Mouse (Mus musculus): ENCODE measurements around the gene Arhgef19.

Arhgef19 gene

DNA sequence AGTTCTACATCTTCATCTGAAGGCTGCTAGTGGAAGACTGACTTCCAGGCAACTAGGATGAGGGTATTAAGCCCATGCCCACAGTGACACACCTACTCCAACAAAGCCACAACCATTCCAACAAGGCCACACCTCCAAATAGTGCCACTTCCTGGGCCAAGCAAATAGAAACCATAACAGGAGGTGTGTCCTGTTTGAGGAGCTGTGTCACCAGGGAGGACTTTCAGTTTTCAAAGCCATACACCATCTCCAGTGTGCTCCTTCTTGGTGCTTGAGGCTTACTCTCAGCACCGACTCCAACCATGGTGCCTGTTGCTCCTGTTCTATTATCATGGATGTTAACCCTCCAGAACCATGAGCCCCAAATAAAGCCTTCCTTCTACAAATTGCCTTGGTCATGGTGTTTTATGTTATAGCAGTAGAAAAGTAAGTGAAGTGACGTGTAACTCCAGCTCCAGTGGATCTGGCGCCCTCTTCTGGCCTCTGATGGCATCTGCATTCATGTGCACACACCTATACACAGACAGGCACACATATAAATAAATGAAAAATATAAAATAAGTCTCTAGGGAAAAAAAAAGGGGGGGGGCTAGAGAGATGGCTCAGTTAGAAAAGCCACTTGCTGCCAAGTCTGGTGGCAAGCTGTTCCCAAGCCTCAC is 26.8 kb downstream of the Arhgef19 start:
- no peak for DNase-seq (ENCODE audit: inconsistent ontology term)

DNA sequence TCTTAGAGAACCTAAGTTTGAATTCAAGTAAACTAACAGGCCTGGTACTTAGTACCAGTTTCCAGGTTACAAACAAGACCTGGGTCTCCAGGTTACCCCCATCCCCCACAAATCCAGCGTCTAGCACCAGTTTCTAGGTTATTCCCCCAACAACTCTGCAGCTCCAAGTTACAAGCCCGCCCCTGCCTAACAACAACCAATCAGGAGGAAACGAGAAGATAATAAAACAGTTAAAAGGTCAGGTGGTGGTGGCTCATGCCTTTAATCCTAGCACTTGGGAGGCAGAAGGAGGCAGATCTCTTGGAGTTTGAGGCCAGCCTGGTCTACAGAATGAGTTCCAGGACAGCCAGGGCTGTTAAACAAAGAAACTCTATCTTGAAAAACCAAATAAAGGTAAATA is 28.0 kb downstream of the Arhgef19 start:
- no peak for DNase-seq (ENCODE audit: inconsistent ontology term)

DNA sequence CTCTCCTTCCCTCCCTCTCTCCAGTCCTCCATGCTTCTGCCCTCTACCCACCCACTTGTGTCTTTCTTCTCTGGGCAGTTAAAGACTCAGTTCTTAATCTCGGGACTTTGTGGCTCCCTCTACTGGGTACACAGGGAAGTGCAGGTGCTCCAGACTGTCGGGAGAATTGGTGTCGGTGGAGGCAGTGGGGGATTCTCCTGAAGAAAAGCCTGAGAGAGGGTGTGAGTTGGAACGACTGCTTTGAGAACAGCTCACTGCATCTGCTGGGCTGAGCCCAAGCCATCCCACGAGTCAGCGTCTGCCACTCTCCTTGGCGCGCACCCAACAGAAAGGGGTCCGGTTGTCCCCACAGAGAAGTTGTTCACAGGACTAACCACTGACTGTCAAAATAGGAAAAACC is 28.5 kb downstream of the Arhgef19 start:
- DNase-seq (ENCODE audit: inconsistent ontology term): no peak

DNA sequence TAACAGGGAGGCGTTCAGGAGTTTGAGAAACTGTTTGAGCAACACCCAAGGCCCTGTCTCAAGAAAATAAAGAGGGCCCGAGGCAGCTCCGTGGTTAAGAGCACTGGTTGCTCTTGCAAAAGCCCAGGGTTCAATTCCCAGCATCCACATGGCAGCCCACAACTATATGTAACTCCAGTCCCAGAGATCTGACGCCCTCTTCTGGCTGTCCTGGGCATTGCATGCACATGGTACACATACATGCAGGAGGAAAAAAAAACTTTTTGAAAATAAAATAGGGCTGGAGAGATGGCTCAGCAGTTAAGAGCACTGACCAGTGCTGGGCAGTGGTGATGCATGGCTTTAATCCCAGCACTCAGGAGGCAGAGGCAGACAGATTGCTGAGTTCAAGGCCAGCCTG is 29.1 kb downstream of the Arhgef19 start:
- DNase-seq (ENCODE audit: inconsistent ontology term): no peak

DNA sequence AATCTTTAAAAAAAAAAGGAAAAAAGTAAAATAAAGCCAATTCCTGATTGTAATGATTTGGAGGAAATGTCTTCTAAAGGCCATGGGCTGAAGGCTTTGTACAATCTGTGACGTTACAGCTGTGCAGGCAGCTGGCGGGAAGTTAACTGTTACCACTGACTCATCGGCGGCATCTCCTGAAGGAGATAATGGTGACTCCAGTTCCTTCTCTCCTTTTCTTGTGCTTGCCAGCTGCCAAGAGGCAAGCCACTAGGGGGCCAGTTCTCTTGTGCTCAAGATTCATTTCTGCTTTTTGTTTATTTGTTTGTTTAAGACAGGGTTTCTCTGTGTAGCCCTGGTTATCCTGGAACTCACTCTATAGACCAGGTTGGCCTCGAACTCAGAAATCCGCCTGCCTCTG is 29.8 kb downstream of the Arhgef19 start:
- no peak for DNase-seq (ENCODE audit: inconsistent ontology term)

DNA sequence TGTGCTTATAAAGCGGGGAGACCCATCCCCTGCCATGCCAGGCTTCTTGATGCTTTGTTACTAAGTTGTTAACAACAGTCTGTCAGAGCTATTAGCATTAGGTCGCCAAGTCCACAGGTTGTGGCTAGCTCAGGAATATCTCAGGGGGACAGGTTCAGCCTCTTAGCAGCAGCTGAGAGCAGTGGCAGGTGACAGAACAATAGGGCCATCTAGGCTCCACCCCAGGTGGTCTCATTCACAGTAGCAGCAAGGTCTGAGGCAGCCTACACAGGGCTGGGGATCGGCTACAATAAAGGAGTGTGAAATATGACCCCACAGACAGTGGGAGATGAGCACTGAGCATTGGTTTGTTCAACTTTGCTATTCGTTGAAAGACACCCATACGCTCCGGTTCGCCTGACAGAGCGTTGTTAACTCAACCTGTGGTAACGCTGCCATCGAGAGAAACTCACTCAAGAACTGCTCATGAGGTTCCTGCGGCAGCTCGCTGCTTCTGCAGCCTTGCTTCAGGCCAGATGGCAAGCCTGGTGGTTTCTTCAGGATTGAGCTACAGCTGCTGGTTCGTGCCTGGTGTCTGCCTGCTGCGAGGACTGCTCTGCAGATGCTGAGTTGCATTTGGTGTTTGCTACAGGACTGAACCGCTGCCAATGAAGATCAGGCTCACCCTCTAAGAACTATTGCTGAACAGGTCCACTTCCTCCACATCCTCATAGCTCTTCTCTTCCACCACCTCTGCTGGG is 31.1 kb downstream of the Arhgef19 start:
- no peak for DNase-seq (ENCODE audit: inconsistent ontology term)

DNA sequence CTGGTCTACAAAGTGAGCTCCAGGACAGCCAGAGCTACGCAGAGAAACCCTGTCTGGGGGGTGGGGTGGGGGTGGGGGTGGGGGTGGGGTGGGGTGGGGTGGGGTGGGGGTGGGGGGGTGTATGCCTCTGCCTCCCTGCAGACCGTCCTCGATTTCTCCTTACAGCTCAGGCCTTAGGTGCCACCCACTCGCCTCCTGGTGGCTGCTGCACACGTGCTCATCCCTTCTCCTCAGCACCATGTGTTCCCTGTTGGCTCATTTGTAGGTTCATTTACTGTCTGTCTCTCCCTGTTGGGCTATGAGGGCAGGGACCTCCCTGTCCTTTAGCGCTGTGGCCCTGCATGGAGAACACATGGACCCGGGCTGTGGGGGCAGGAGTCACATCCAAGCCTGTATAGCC is 31.9 kb downstream of the Arhgef19 start:
- no peak for DNase-seq (ENCODE audit: inconsistent ontology term)

DNA sequence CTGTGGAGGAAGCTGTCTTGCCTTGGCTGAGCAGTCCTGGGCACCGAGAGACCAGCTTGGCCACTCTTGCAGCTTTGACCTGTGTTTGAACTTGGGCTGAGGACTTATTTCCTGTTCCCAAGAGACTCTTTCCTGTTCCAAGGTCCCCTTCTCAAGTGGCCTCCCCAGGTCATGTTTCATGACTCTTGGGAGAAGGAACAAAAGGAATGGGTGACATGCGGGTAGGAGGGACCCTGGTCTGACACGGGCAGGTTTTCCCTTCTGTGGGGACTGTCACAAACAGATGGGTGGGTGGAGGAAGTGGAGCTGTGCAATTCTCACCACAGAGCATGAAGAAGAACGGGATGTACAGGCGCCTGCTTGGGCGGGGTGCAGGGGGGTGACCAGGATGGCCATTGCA is 32.4 kb downstream of the Arhgef19 start:
- DNase-seq (ENCODE audit: inconsistent ontology term): no peak

DNA sequence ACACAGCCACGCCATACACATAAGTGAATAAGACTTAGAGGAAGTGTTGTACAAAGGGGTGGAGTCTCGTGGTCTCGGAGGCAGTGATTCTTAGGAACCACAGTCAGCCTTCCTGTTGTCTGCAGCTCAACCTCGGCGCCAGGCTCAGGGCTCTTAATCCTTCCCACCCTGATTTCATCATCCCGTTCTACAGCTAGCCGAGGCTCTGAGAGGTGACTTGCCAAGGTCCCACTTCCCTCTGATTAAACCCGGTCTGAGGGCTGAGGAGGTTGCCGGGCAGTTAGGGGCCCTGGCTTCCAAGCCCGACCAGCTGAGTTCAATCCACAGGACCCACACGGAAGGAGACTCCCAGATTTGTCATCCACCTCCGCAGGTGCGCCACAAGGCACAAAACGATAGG is 33.6 kb downstream of the Arhgef19 start:
- DNase-seq (ENCODE audit: inconsistent ontology term): no peak

DNA sequence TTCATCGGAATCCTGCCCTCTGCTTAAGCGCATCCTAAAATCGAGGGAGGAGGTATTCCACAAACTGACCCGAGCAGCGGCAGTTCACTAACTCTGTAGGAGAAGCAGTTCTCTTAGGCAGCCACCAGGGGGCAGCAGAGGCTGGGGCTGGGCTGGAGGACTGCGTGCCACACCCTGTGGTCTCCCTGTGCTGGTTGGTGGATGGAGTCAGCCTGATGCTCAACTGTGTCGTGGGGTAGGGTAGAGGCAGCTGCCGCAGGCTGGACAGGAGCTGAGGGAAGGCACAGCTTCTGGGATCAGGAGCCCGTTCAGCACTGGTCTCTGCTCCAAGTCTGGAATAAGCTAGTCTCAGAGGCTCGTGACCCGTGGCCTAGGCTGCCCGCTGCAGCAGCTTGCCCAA is 34.0 kb downstream of the Arhgef19 start:
- DNase-seq (ENCODE audit: inconsistent ontology term): peak; percentile 95

DNA sequence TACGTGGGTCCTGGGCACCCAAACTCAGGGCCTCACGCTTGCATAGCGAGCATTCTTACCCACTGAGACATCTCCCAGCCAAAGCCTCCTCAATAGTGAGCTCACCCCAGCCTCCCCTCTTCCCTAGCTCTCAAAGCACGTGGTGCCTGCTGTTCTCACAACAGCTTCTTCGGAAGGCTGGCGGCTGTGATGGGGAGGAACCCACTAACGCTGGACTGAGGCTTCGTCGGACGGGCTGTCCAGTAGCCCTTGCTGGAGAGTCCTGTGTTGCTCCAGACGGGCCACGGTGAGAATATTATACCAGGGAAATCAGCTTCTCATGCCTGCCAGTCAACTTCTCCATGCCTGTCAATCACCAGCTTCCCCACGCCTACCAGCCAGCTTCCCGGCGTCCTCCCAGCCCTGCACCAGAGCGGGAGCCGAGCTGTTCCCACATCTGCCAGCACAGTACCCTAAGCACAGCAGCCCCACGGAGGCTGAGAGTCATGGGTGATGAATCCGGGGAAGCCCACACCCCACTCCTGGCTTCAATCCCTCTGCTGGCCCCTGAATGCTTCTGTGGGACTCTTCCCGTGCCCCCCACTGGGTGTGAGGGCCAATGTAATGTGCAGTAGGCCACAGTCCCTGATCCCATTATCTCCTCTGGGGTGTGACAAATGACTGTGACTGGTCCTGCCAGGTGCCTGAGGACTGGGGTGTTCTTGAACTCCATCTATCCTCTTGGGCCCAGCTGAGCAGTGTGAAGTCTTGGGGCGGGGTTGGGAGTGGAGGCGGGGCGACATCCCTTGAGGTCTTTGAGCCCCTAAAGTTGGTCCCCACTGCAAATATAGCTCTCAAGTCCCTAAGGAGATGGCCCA is 35.4 kb downstream of the Arhgef19 start:
- DNase-seq (ENCODE audit: inconsistent ontology term): peak; percentile 93

DNA sequence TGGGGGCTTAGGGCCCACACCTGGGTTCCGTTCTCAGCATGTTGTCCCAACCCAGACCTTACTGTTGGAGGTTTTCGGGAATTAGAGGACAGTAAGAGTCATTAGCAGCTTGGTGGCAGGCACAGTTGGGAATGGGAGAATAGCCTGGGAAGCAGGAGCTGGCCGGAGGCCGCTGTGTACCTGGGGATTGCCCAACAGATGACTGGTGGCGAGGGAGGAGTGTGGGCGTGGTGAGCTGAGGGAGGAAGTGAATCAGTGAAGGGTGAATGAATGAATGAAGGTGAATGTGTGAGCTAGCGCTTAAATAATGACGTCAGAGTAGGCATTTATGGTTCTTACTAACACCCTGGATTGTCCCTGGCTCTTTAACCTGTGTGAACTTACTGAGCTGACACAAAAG is 37.9 kb downstream of the Arhgef19 start:
- DNase-seq (ENCODE audit: inconsistent ontology term): no peak

DNA sequence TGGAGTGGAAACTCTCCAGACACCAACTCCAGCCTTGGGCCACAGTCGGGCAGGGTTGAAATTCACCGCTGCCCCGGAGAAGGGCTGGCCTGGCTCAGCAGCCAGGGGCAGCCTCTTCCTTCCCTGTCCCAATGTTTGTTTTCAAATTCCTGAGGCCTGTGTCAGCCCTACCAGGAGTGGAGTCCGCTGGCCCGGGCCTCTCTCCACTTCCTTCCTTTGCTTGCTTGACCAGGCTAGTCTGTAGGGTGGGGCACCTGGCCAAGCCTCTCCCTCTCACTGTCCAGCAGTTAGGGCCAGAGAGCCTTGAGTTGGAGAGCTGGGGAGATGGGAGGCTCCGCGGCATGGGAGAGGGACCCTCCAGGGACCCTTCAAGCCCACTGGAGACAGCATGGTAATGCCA is 38.9 kb downstream of the Arhgef19 start:
- DNase-seq (ENCODE audit: inconsistent ontology term): peak; percentile 96

DNA sequence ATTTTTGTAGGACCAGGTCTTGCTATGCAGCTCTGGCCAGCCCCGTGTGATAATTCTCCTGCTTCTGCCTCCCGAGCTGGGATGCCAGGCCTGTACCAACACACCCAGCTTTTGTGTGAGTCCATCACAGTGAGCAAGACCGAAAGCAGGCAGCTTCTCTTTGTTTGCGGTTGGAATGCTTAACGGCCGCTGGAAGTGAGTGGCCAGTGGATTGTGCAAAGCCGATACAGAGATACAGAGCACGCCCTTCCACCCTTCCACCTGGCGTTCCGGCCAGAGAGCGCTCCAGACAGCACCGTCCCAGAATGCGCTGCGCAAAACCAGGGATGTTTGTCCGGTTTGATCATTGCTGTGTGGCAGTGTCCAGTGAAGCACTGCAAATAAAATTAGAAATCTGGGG is 40.0 kb downstream of the Arhgef19 start:
- peak; percentile 90 for DNase-seq (ENCODE audit: inconsistent ontology term)

DNA sequence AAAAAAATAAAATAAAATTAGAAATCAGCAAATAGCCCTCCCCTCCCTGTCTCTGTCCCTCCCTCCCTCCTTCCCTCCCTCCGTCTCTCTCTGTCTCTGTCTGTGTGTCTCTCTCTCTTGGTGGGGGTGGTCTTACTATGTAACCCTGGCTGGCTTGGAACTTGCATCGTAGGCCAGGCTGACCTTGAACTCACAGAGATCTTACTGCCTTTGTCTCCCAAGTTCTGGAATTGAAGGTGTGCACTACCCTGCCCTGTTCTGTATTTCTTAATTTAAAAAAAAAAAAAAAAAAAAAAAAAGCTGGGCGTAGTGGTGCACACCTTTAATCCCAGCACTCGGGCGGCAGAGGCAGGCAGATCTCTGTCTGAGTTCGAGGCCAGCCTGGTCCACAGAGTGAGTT is 40.5 kb downstream of the Arhgef19 start:
- DNase-seq (ENCODE audit: inconsistent ontology term): no peak

DNA sequence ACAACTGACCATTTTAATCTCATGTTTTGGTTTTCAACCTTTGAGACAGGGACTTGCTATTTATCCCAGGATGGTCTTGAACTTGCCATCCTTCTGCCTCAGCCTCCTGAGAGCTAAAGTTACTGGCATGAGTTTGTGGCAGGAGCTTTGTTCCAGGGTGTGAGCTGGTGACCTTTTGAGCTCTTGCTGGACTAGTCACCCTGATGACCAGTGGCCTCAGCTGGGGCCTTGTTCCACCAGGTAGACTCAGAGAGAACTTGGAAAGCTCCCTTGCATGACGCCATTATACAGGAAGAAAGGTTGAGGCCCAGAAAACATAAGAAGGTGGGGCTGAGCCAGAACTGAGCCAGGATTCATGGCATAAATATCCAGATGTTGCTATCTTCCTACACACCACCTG is 41.2 kb downstream of the Arhgef19 start:
- no peak for DNase-seq (ENCODE audit: inconsistent ontology term)

DNA sequence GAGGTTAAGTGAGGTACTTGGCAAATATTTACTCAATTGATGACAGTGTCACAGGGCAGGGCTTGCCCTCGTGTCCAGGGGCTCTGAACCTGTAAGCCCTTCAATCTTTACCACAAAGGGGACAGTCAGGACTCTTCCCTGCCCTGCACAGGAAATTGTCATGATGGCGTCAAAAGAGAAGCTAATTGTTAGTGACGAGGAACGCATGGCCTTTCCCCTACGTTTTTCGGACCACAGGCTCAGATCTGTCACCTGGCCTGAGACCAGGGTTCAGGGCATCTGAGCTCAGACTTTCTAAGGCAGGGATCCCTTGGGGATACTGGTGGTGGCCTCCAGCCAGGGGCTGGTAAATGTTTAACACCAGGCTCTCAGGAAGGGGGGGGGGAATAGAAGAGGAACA is 41.9 kb downstream of the Arhgef19 start:
- no peak for DNase-seq (ENCODE audit: inconsistent ontology term)

DNA sequence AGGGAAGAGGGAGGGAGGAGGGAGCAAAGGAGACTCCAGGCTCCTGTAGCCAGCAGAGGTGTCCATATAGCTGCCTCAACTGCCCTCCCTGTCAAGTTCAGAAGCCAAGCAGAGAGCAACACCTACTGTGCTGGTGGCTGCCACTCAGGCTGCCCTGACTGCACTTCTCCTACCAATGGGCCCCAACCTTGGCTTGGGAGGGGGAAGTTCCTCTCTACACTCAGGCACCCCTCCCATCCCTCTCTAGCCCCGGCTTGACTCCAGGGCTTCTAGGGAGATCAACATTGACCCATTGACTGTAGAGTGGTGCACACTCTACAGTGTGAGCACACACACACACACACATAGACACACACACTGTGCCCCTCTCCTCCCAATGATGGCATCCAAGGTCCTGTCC is 42.3 kb downstream of the Arhgef19 start:
- DNase-seq (ENCODE audit: inconsistent ontology term): no peak

DNA sequence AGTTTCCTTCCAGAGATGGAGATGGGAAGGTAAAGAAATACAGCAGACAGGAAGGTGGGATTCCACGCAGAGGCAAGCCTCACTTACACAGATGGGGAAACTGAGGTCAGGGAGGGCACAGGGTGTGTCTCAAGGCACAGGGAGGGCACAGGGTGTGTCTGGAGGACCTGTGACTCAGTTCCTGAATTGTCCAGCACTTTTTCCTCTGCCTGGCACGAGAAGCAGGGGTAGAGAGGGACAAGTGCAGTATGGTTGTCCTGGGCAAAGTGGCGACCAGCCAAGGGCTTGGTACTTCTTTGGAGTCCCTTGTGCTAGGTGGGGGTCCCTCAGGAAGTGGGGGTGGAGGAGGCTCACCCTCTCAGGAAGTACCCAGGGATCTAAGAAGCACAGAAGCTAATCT is 42.8 kb downstream of the Arhgef19 start:
- no peak for DNase-seq (ENCODE audit: inconsistent ontology term)

DNA sequence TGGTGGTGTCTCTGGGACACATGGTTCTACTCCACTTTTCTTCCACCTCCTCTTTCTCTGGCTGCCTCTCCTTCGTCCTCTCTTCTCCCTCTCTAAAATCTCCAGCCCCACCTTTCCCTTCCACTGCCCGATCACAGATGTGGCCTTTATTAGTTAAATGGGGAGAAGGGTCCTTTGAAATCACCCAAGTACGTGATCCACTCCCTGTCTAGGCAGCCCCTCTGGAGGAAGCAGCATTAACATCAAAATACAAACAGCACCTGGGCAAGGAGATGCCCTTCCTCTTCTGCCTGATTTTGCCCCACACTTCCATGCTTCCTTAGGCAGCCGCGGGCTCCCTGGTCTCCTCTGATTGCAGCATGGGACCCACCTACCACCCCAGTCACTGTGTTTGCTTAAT is 43.3 kb downstream of the Arhgef19 start:
- DNase-seq (ENCODE audit: inconsistent ontology term): no peak

DNA sequence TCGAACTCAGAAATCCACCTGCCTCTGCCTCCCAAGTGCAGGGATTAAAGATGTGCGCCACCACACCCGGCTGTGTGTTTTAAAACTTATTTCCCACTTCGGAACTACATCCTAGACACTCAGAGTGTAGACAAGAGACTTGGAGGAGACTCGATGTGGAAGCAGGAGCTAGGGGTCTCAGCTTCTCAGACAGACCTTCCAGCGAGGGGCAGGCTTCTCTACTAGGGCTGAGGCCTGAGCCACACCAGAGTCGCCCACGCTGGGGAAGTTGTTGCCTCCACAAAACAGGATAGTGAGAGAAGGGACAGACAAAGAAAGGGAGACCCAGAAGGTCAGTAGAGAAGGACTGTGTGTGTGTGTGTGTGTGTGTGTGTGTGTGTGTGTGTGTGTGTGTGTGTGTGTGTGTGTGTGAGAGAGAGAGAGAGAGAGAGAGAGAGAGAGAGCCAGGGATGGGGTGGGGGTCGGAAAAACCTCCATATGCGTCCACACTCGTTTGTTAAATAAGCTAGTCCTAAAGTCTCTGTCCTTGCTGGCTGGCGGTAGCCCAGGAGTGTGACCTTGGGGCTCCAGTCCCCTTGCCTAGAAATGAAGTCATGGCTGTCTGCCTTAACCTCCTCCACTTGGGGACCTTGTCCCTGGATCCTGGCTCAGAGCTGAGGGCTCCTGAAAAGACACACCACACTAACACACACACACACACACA is 44.0 kb downstream of the Arhgef19 start:
- DNase-seq (ENCODE audit: inconsistent ontology term): no peak

DNA sequence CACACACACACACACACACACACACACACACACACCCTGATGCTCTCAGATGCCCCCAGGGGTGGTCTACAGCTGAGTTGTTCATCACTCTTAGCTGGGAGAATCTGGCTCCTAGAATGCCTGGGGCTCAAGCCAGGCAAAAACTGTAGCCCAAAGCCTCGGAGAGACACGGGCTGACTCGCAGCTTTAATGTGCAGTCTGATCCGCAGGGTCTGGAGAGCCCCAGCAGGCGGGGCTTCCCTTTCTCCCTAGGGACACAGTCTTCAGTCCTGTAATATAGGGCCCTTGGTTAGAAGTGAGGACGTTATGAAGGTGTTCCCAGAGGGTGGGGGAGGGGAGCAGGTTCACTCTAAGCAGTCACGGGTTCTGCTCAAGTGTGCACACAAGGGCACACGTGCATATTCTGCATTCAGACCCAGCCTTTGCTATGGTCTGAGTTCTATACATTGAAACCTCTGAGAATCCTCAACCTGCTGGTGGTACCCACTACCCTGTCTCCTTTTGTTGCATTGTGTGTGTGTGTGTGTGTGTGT is 44.6 kb downstream of the Arhgef19 start:
- DNase-seq (ENCODE audit: inconsistent ontology term): peak; percentile 53

All from Muller cell, postnatal 12 days (primary cell).